Mouse (Mus musculus) hematopoietic stem cell, adult 5-6 weeks (primary cell): ENCODE data around the gene Nrtn. TPM values are rescaled to one million over a fixed set of nuclear protein-coding genes. Genes with fewer than 3 reads are reported as not detected.

Source experiments
- ATAC-seq, 2 experiments: fragments of 125-278 bp in 1 of 2; replicated peaks in 1 of 2; 2 replicates each; pipeline ENCODE4 v1.8.0; 2016 to 2017; ENCODE audit warnings: inconsistent platforms in 2 of 2, mild to moderate bottlenecking in 2 of 2, moderate number of reproducible peaks in 2 of 2, low read depth in 1 of 2, moderate TSS enrichment in 1 of 2; ENCODE audit not compliant: low FRiP score in 2 of 2, poor library complexity in 2 of 2, severe bottlenecking in 2 of 2, insufficient read depth in 1 of 2, low TSS enrichment in 1 of 2
- total RNA-seq: library from RNA; stranded (forward); fragments of 172-1452, 232-1000 nt; gene quantifications from 2 replicates; pipeline ENCODE4 v1.2.3, GENCODE M21; 2017

The Nrtn gene
- total RNA-seq, 1 experiment from 2014 or later: not detected

GRCm38 (mm10) chr17:56764474-56765354 lies 7.4 kb upstream of the Nrtn start, which contains the start of gene Dus3l:
TSS of gene Dus3l (plus strand) at chr17:56764757.
- ATAC-seq: peak; percentile 75 to 78

GRCm38 (mm10) chr17:56763741-56764250 lies 6.5 kb upstream of the Nrtn start:
- ATAC-seq: no peak

- peak; percentile 16 to 25; a peak in 3 of 4 replicates for ATAC-seq
These were observed 5.7 kb upstream of the Nrtn start for GRCm38 (mm10) chr17:56762769-56763731.

GRCm38 (mm10) chr17:56761991-56762410 lies 4.7 kb upstream of the Nrtn start:
- ATAC-seq: peak; percentile 35 to 40

GRCm38 (mm10) chr17:56761077-56761476 lies 3.7 kb upstream of the Nrtn start:
- no peak for ATAC-seq

GRCm38 (mm10) chr17:56759261-56759660 lies 1.9 kb upstream of the Nrtn start:
- ATAC-seq: no peak

- peak in 1 of 2 experiments; percentile 20; a peak in 1 of 4 replicates for ATAC-seq
These were observed 802 bp upstream of the Nrtn start for GRCm38 (mm10) chr17:56758132-56758531.

- ATAC-seq: no peak
These were observed 479 bp downstream of the Nrtn start for GRCm38 (mm10) chr17:56756703-56757399.

GRCm38 (mm10) chr17:56754271-56755185 lies 2.8 kb downstream of the Nrtn start:
- ATAC-seq: peak; percentile 47 to 51; a peak in 3 of 4 replicates

- no peak for ATAC-seq
These were observed 3.9 kb downstream of the Nrtn start for GRCm38 (mm10) chr17:56753452-56753851.

GRCm38 (mm10) chr17:56751404-56752072 lies 5.8 kb downstream of the Nrtn start:
- ATAC-seq: no peak

GRCm38 (mm10) chr17:56744173-56744572 lies 13.2 kb downstream of the Nrtn start:
- no peak for ATAC-seq

- no peak for ATAC-seq
These were observed 16.6 kb downstream of the Nrtn start for GRCm38 (mm10) chr17:56740788-56741160.

GRCm38 (mm10) chr17:56740118-56740787 lies 17.1 kb downstream of the Nrtn start:
- ATAC-seq: no peak

- no peak for ATAC-seq
These were observed 19.1 kb downstream of the Nrtn start for GRCm38 (mm10) chr17:56738221-56738620.
